Mouse (Mus musculus): Measurements from ENCODE around the gene 4930404N11Rik.

GRCm38 (mm10) chr10:81375322-81375721 lies 9.7 kb upstream of the 4930404N11Rik start:
- TF ChIP-seq POLR2A (IDR thresholded peaks at IDR 0.05; ENCODE audit: low read depth, low read length) (no peak), CTCF (IDR thresholded peaks at IDR 0.05; ENCODE audit: borderline replicate concordance, insufficient read depth, low read length) (no peak)

All from embryonic fibroblast, embryonic 13.5 days (primary cell).